Mouse (Mus musculus) liver, embryonic 14.5 days (tissue): ENCODE measurements around the gene Slc35f4.

Experiments
- CTCF ChIP-seq: IDR thresholded peaks from 2 replicates; pipeline ENCODE4 v1.5.1; 2016; ENCODE audit warnings: antibody characterized with exemption, low read depth, control low read depth
- EP300 ChIP-seq: IDR thresholded peaks from 2 replicates; pipeline ENCODE4 v1.6.1; 2016; ENCODE audit warnings: antibody characterized with exemption, low read depth

DNA sequence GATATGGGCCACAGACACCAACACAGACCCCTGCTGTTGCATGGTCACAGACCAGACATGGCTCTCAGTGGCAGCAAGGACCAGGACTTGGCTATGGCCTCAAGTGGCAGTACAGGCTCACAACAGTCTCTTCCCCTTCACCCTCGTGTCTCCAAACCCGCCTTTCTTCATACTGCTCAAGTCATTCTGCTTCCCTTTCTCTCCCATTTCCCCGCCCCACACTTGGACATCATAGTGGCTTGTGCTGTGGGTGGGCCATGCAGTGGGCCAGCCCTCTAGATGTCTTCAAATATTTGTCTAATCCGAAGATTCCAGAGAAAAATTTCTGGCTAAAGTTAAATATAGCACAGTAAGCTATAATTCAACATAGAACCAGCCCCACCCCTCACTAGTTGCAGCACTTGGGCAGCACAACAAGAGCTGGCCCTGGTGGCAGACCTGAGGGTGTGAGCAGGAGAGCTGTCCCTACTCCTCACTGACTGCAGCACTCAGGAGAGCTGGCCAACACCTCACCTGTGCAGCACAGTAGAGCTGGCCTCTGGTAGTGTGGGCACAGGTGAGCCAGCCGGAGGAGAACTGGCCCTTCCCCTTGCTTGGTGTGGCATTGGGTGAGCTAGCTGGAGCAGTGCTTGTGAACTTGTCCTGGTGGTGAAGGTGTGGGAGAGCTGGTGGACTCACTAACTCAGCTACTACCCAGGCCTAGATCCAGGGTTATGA, 260.4 kb downstream of the Slc35f4 start:
- TF ChIP-seq CTCF (no peak), EP300 (no peak)
